Mouse (Mus musculus): ENCODE data around the gene Tle2. TPM values are rescaled to one million over a fixed set of nuclear protein-coding genes. Genes with fewer than 3 reads are reported as not detected.

Gene Tle2
- polyA plus RNA-seq, 1 experiment from 2014 or later, result 17.1 TPM

DNA sequence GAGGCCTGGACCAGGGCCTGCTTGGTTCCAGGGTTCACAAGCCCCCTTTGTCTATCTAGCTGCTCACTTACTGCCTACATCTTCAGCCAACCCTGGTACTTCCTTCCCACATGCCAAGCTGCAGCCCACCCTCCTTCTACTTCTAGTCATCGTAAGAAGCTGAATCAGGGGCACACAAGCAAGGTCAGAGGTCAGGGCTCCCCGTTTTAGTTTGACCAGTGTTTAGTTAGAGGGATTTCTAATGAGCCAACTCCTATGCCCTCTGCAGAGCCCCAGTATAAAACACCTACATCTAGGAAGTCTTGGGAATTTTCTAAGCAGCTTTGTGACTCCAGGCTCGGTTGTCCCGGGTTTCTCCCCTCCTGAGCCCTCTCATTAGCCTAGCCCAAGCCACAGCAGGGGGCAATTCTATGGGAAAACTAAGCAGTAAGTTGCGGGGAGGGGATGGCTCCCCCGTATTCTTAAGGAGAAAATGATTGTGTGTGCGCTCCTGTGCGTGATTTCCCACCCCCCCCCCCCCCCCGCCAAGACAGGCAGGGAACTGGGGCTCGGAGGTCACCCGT lies 4.0 kb upstream of the Tle2 start:
- H3K4me1 ChIP-seq, result peaks cover 97% of the 10 kb centered on the region

DNA sequence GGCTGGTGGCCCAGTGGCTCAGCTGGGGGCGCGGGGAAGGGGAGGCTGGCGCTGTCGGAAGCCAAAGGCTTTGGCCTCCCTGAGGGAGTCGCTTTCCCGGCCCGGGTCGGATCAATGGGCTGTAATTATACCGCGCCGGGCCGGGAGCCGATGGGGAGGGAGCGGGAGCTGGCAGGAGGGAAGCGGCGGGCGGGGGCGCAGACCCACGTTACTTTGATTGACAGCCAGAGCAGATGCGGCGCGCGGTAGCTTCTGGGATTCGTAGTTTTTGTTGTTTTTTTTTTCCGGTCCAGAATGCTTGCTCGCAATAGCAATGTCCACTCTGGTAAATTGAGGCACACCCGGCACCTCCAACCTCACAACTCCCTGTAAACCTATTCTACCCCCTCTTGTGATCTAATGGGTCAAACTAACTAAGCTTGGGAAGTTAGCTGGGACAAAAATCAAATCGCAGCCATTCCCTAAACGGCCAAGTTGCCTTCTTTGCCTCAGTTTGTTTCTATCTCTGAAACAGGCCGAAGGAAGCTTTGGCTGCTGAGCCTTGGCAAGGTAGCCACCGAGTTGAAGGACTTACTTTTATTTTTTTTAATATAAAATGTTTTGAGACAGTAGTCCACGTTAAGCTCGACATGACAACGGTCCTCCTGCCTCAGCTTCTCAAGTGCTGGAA lies 3.4 kb upstream of the Tle2 start:
- DNase-seq (ENCODE audit: low spot score), result peak; percentile 99

More for the DNA sequence above, 4.0 kb upstream of the Tle2 start:
- H3K36me3 ChIP-seq (replicated peaks), result peaks cover 22% of the 10 kb centered on the region
- DNase-seq (ENCODE audit: low spot score), result no peak
- H3K27ac ChIP-seq (replicated peaks), result peak overlapping the region; percentile 82
- H3K27me3 ChIP-seq (replicated peaks; ENCODE audit: low read depth, poor library complexity, severe bottlenecking), result peaks cover 82% of the 10 kb centered on the region
- WGBS, result under 1% methylated on average over 10 of the region's 11 CpGs
- H3K4me3 ChIP-seq, result peak overlapping the region; percentile 54
- H3K9me3 ChIP-seq, result no peaks in the 10 kb centered on the region

DNA sequence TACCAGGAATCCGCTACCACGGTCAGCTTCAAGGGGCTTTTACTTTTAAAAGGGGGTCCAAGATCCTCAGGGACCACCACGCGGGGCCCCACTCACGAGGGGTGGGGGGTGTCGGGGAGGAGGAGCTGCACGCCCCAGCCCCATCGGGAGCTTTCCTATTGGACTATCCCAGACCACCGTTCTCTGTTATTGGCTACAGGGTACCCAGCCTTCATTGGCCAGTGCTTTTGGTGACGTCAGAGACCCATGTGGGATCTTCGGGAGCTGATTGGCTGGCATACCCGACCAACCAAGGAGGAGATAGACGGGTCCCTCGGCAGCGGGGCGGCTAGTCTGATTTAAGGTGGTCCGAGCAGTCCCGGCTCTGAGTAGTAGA lies 2.9 kb upstream of the Tle2 start:
- peak; percentile 97 for DNase-seq (ENCODE audit: low spot score)
- no peaks in the 10 kb centered on the region for H3K9me3 ChIP-seq
- peaks cover 82% of the 10 kb centered on the region for H3K27me3 ChIP-seq (replicated peaks; ENCODE audit: low read depth, poor library complexity, severe bottlenecking)
- peaks cover 11% of the 10 kb centered on the region for H3K36me3 ChIP-seq (replicated peaks)
- H3K4me1 ChIP-seq, result peaks cover 96% of the 10 kb centered on the region
- H3K27ac ChIP-seq (replicated peaks), result peak overlapping the region; percentile 80
- H3K4me3 ChIP-seq, result peak overlapping the region; percentile 54
- WGBS, result under 1% methylated on average over 18 of the region's 18 CpGs

More for the DNA sequence above, 3.4 kb upstream of the Tle2 start:
- Histone ChIP-seq H3K27ac (replicated peaks) (peak overlapping the region; percentile 82), H3K9me3 (no peaks in the 10 kb centered on the region), H3K4me1 (peaks cover 97% of the 10 kb centered on the region), H3K36me3 (replicated peaks) (peaks cover 16% of the 10 kb centered on the region), H3K4me3 (peak overlapping the region; percentile 54), H3K27me3 (replicated peaks; ENCODE audit: low read depth, poor library complexity, severe bottlenecking) (peaks cover 82% of the 10 kb centered on the region)
- under 1% methylated on average over 34 of the region's 34 CpGs for WGBS

DNA sequence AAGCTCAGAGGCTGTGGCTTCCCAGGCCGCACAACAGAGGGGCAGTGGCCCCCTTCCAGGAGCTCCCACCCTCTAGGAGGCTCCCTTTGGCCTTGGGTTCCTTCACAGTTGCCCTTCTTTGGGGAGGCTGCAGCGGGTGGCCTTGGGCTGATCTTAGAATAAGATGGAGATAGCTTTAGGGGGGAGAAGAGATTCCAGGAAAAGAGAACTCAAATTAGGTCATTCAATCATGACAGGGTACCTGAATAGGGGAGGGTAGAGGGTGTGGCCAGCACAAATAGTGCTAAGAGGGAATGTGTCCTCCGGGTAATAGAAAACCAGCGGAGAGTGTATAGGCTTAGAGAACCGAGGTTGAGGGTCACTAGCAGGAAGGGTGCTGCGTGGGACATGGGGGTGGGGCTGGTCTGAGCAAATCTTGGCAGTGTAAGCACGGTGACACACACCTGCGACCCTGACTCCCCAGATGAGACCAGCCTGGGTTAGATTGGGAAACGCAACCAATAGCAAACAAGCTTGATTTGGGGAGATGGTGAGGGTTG lies 2.2 kb upstream of the Tle2 start:
- WGBS, result 2% methylated on average over 9 of the region's 9 CpGs
- peaks cover 82% of the 10 kb centered on the region for H3K27me3 ChIP-seq (replicated peaks; ENCODE audit: low read depth, poor library complexity, severe bottlenecking)
- no peaks in the 10 kb centered on the region for H3K9me3 ChIP-seq
- peak overlapping the region; percentile 54 for H3K4me3 ChIP-seq
- DNase-seq (ENCODE audit: low spot score), result no peak
- 0 out of 2 replicates have a peak, but pooled peaks cover 3% of the 10 kb centered on the region for H3K36me3 ChIP-seq (replicated peaks)
- peak overlapping the region; percentile 80 for H3K27ac ChIP-seq (replicated peaks)
- H3K4me1 ChIP-seq, result peaks cover 89% of the 10 kb centered on the region

DNA sequence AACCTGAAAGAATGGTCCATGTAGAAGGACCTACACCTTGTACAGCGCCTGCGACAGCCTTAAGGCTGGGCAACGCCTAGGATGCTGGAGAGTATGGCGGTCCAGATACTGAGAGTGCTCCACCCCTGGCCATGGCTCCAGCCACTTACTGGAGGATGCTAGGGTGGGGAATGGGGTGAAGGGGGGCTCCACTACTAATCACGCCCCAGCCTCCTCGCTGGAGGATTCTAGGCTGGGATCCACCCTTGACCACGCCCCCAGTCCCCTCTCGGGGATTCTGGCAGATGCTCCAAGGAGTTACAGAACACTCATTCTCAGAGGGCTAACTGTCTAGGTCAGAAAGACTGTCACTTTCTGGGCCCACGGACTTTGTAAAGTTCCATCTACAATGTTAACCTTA lies 1.4 kb upstream of the Tle2 start:
- H3K27me3 ChIP-seq (replicated peaks; ENCODE audit: low read depth, poor library complexity, severe bottlenecking), result peaks cover 82% of the 10 kb centered on the region
- H3K36me3 ChIP-seq (replicated peaks), result no peaks in the 10 kb centered on the region
- 6% methylated on average over 9 of the region's 9 CpGs for WGBS
- H3K27ac ChIP-seq (replicated peaks), result 0 out of 2 replicates have a peak overlapping the region, but pooled peaks have one; percentile 26
- H3K4me1 ChIP-seq, result peaks cover 81% of the 10 kb centered on the region
- DNase-seq (ENCODE audit: low spot score), result no peak
- no peaks in the 10 kb centered on the region for H3K9me3 ChIP-seq
- H3K4me3 ChIP-seq, result peak overlapping the region; percentile 54

DNA sequence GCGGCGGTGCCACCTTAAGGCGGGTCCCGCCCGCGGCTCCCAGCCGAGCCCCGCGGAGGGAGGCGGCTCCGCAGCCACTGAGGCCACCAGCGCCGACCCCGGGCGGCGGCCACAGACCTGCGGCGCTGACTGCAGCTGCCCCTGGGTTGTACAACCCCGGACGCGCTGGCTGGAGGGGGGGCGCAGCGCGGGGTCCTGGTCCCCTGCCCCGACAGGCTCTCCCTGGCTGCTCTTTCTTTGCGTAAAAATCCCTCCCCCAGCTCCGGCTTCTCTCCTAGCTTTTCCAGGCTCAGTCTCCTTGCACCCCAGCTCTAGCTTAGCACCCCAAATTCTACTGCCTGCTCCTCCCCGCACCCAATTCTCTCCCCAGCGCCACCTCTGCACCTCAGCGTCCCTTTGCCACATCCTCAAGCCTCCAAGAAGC lies 859 bp downstream of the Tle2 start:
- H3K27me3 ChIP-seq (replicated peaks; ENCODE audit: low read depth, poor library complexity, severe bottlenecking), result peaks cover 85% of the 10 kb centered on the region
- H3K4me1 ChIP-seq, result peaks cover 65% of the 10 kb centered on the region
- H3K4me3 ChIP-seq, result peak overlapping the region; percentile 64
- H3K36me3 ChIP-seq (replicated peaks), result no peaks in the 10 kb centered on the region
- under 1% methylated on average over 30 of the region's 30 CpGs for WGBS
- DNase-seq (ENCODE audit: low spot score), result peak; percentile 73
- H3K9me3 ChIP-seq, result no peaks in the 10 kb centered on the region
- H3K27ac ChIP-seq (replicated peaks), result peak overlapping the region; percentile 82

DNA sequence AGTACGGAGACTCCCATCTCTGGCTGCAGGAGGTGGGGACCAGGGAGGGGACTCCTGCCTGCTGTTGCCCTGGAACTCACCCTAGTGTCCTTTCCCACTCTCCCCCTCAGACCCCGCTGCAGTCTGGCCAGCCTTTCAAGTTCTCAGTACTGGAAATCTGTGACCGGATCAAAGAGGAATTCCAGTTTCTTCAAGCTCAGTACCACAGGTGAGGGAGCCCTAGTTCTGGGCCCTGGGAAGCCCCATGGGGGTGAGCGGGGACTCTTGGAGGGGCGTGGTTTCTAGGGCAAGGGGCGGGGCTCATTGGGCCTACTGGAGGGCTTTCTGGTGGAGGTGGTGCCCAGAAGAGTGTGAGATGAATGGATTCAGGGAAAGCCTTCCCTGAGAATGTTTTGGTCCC lies 1.3 kb downstream of the Tle2 start:
- peak overlapping the region; percentile 64 for H3K4me3 ChIP-seq
- H3K9me3 ChIP-seq, result no peaks in the 10 kb centered on the region
- 2% methylated on average over 6 of the region's 6 CpGs for WGBS
- H3K27ac ChIP-seq (replicated peaks), result peak overlapping the region; percentile 82
- peaks cover 89% of the 10 kb centered on the region for H3K27me3 ChIP-seq (replicated peaks; ENCODE audit: low read depth, poor library complexity, severe bottlenecking)
- H3K36me3 ChIP-seq (replicated peaks), result no peaks in the 10 kb centered on the region
- H3K4me1 ChIP-seq, result peaks cover 65% of the 10 kb centered on the region
- DNase-seq (ENCODE audit: low spot score), result peak; percentile 34

DNA sequence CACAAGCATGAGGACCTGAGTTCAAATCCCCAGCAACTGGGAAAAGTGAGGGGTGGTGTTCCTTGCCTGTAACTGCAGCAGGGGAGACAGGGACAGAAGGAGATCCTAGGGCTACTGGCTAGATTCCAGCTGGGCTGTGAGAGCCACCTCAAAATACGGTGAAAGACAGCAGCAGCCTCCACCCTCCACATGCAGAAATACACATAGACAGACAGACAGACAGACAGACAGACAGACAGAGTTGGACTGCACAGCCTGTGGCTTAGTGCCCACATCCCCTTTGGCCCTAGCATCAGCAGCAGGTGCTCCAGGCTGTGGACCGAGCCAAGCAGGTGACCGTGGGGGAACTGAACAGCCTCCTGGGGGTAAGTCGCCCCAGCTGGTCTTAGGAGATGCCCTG lies 5.6 kb downstream of the Tle2 start:
- peaks cover 98% of the 10 kb centered on the region for H3K27me3 ChIP-seq (replicated peaks; ENCODE audit: low read depth, poor library complexity, severe bottlenecking)
- 66% methylated on average over 4 of the region's 4 CpGs for WGBS

DNA sequence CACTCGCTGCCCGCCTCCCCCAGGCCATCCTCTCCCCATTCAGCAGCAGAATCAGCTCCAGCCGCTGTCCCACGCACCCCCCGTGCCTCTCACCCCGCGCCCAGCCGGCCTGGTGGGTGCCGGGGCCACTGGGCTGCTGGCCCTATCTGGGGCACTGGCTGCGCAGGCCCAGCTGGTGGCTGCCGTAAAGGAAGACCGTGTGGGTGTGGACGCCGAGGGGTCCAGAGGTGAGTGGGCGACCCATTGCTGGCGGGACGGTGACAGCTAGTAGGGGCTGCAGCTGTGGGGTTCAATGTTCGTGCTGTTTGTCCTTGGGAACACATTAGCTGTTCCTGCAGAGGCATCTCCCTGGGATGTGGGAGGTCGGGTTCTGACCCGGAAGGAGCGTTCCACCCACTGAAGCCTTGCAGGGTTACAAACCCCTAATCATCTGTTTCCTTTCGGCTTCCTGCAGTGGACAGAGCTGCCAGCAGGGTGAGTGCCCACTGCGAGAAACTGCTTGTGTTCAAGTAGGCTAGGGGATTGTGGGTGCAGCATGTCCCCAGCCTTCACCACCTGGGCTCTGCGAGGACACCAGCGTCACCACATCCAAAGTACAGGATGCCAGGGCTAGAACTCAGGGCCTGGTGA lies 6.2 kb downstream of the Tle2 start:
- Histone ChIP-seq H3K9me3 (no peaks in the 10 kb centered on the region), H3K36me3 (replicated peaks) (no peaks in the 10 kb centered on the region; the same call in 1 of the 2 replicates), H3K4me3 (peak overlapping the region; percentile 19; the same call in 1 of the 2 replicates), H3K4me1 (peaks cover 55% of the 10 kb centered on the region), H3K27ac (replicated peaks) (0 out of 2 replicates have a peak overlapping the region, but pooled peaks have one; percentile 3), H3K27me3 (replicated peaks; ENCODE audit: low read depth, poor library complexity, severe bottlenecking) (peaks cover 98% of the 10 kb centered on the region)
- 48% methylated on average over 25 of the region's 25 CpGs for WGBS
- DNase-seq (ENCODE audit: low spot score), result peak; percentile 40

More for the DNA sequence above, 5.6 kb downstream of the Tle2 start:
- DNase-seq (ENCODE audit: low spot score), result no peak
- H3K4me1 ChIP-seq, result peaks cover 61% of the 10 kb centered on the region
- H3K9me3 ChIP-seq, result no peaks in the 10 kb centered on the region
- no peak overlapping the region for H3K27ac ChIP-seq (replicated peaks)
- no peaks in the 10 kb centered on the region; the same call in 1 of the 2 replicates for H3K36me3 ChIP-seq (replicated peaks)
- H3K4me3 ChIP-seq, result peak overlapping the region; percentile 19; the same call in 1 of the 2 replicates

DNA sequence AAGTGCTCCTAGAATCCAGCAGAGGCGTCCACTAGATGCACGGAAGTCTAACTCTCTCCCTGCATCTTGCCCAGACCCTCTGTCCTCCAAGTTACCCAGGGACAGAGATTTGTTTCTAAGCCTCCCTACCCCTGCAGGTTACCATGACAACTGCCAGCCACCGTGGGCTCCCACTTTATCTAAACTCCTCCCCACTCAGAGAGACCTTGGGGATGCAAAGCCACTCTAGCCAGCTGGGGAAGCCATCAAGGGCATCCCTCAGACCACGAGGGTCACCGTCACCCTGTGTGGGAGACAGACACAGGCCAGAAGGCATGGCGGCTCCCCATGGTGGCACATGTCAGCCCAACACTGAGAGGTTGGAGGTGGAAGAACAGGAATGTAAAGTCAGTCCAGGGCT lies 9.0 kb downstream of the Tle2 start:
- DNase-seq (ENCODE audit: low spot score), result no peak
- H3K4me3 ChIP-seq, result no peak overlapping the region
- H3K36me3 ChIP-seq (replicated peaks), result peaks cover 20% of the 10 kb centered on the region
- no peak overlapping the region for H3K27ac ChIP-seq (replicated peaks)
- H3K9me3 ChIP-seq, result 0 out of 2 replicates have a peak, but pooled peaks cover 3% of the 10 kb centered on the region
- 58% methylated on average over 6 of the region's 6 CpGs for WGBS
- peaks cover 98% of the 10 kb centered on the region for H3K27me3 ChIP-seq (replicated peaks; ENCODE audit: low read depth, poor library complexity, severe bottlenecking)
- peaks cover 47% of the 10 kb centered on the region for H3K4me1 ChIP-seq

DNA sequence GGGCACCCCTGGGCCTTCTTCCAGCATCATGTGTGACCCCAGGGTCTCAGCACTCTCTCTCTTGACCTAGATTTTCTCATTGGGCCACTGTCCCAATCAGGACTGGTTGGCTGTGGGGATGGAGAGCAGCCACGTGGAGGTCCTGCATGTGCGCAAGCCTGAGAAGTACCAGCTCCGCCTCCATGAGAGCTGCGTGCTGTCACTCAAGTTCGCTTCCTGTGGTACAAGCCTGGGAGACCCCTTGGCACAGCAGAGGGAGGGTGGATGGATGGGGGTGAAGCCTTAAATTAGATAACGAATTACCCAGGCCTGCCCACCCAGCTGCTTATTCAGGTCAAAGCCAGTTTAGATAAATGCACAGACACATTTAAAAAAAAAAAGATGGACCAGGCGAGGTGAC lies 14.4 kb downstream of the Tle2 start:
- 69% methylated on average over 7 of the region's 7 CpGs for WGBS
- Histone ChIP-seq H3K9me3 (0 out of 2 replicates have a peak, but pooled peaks cover 3% of the 10 kb centered on the region), H3K4me1 (peaks cover 7% of the 10 kb centered on the region; the same call in 1 of the 2 replicates), H3K27me3 (replicated peaks; ENCODE audit: low read depth, poor library complexity, severe bottlenecking) (peaks cover 98% of the 10 kb centered on the region), H3K36me3 (replicated peaks) (peaks cover 28% of the 10 kb centered on the region), H3K4me3 (no peak overlapping the region), H3K27ac (replicated peaks) (no peak overlapping the region)
- DNase-seq (ENCODE audit: low spot score), result no peak

DNA sequence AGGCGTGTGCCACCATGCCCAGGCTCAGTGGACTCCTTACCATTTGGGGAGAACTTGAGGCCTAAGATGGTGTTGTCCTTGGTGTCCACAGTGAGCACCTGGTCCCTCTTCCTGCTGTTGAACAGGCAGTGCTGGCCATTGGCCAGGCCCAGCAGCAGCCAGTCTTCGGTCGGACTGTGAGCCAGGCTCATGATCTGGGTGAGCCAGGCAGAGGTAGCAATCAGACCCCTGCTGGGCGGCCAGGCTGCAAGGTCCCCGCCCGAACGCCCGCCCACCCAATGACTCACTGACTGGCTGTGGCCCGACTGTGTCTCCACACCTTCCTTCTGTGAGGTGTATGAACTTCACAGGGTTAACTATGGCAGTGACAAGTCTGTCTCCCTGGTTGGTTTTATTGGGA lies 17.5 kb downstream of the Tle2 start:
- WGBS, result 76% methylated on average over 9 of the region's 9 CpGs
- Histone ChIP-seq H3K27ac (replicated peaks) (no peak overlapping the region), H3K27me3 (replicated peaks; ENCODE audit: low read depth, poor library complexity, severe bottlenecking) (peaks cover 100% of the 10 kb centered on the region), H3K4me1 (peaks cover 21% of the 10 kb centered on the region), H3K36me3 (replicated peaks) (peaks cover 23% of the 10 kb centered on the region), H3K4me3 (no peak overlapping the region), H3K9me3 (0 out of 2 replicates have a peak, but pooled peaks cover 3% of the 10 kb centered on the region)
- no peak for DNase-seq (ENCODE audit: low spot score)
